ENCODE assay signal across 11 mouse cellular contexts in the genomic region with DNA sequence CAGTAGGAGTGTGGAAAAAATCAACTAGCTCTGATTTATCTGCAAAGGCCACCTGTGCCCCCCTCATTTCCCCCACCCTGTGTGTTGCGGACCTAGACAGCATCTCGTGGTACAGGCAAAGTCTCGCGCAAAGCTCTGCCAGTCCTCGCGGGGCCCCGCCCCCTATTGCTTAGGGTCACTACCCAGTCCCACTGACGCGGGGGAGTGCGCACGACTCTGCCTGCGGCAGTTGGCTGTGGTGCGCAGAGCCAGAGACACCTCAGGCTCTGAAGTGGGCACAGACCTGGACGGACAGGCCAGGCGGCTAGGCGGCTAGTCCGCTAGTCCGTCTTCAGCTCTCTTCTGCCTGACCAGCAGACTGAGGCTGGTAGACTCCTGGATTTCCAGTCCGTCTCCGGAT. TPM values are rescaled to one million over a fixed set of nuclear protein-coding genes. Genes with fewer than 3 reads are reported as not detected.
DNase-seq lines count a peak whose midpoint lies in the region; ATAC-seq and TF ChIP-seq lines count a peak whose summit lies in the region.
"Had no signal": no experiment of that assay in that cellular context is flagged by ENCODE, and none has a peak within 500 bp of the region (broad histone marks: within the 10 kb centered on the region; RNA-seq: fewer than 3 reads in every experiment).

TSS of gene Pgr15l (plus strand) at position 228 of the 400 bp plus-strand sequence.

- peak within 1 kb of the TSS; percentile 52 for H3K4me2 ChIP-seq in heart, embryonic 13.5 days
- peak within 1 kb of the TSS; percentile 34 for H3K4me2 ChIP-seq in hindbrain, embryonic 14.5 days (replicated peaks)
- H3K4me2 ChIP-seq in neural tube, embryonic 12.5 days (replicated peaks): peak within 1 kb of the TSS; percentile 36
- H3K4me2 ChIP-seq: lung, embryonic 15.5 days had no signal

- H3K4me3 ChIP-seq in heart, embryonic 13.5 days: peak within 1 kb of the TSS; percentile 14
- no peak within 1 kb of the TSS; the same call in 1 of the 2 replicates for H3K4me3 ChIP-seq in hindbrain, embryonic 14.5 days (replicated peaks; ENCODE audit: low read length)
- no peak within 1 kb of the TSS for H3K4me3 ChIP-seq in neural tube, embryonic 12.5 days
- no peak within 1 kb of the TSS for H3K4me3 ChIP-seq in cerebellum, adult 2 months (replicated peaks; ENCODE audit: insufficient read depth, low read depth, low read length)
- H3K4me3 ChIP-seq: lung, embryonic 15.5 days had no signal

- intact Hi-C loops in heart, postnatal 36 days (cut with DNase I): no loop called here

- no peaks in the 10 kb centered on the region for H3K36me3 ChIP-seq in heart, embryonic 13.5 days
- H3K36me3 ChIP-seq in hindbrain, embryonic 14.5 days (replicated peaks; ENCODE audit: control insufficient read depth, insufficient read depth): no peaks in the 10 kb centered on the region
- no peaks in the 10 kb centered on the region for H3K36me3 ChIP-seq in neural tube, embryonic 12.5 days
- H3K36me3 ChIP-seq: lung, embryonic 15.5 days had no signal

- H3K27ac ChIP-seq in heart, embryonic 13.5 days (replicated peaks): no peak within 1 kb of the TSS
- H3K27ac ChIP-seq in hindbrain, embryonic 14.5 days: no peak within 1 kb of the TSS
- H3K27ac ChIP-seq in neural tube, embryonic 12.5 days: no peak within 1 kb of the TSS
- H3K27ac ChIP-seq in cerebellum, adult 2 months (ENCODE audit: insufficient read depth, low read length): no peak within 1 kb of the TSS
- H3K27ac ChIP-seq: lung, embryonic 15.5 days had no signal

- no peak for TF ChIP-seq POLR2A in cerebellum, adult 2 months (IDR thresholded peaks at IDR 0.05; ENCODE audit: borderline replicate concordance, insufficient read depth, low read length)

- 20% methylated on average over 18 of the region's 20 CpGs for WGBS in heart, embryonic 13.5 days
- 12% methylated on average over 20 of the region's 20 CpGs for WGBS in hindbrain, embryonic 14.5 days
- 12% methylated on average over 20 of the region's 20 CpGs for WGBS in neural tube, embryonic 12.5 days
- WGBS in cerebellum, adult 2 months: 11% methylated on average over 17 of the region's 20 CpGs

- no peaks in the 10 kb centered on the region for H3K9me3 ChIP-seq in heart, embryonic 13.5 days
- H3K9me3 ChIP-seq in hindbrain, embryonic 14.5 days (ENCODE audit: control insufficient read depth, low read length): no peaks in the 10 kb centered on the region
- H3K9me3 ChIP-seq in neural tube, embryonic 12.5 days: no peaks in the 10 kb centered on the region
- H3K9me3 ChIP-seq: lung, embryonic 15.5 days had no signal

- no peak for TF ChIP-seq CTCF in cerebellum, adult 2 months (IDR thresholded peaks at IDR 0.05; ENCODE audit: borderline replicate concordance, insufficient read depth, low read depth, low read length)

- ATAC-seq in heart, embryonic 13.5 days (ENCODE audit: extremely low read depth, insufficient number of reproducible peaks, low FRiP score, low TSS enrichment): no peak
- ATAC-seq in hindbrain, embryonic 14.5 days (ENCODE audit: low FRiP score): peak; percentile 46; the same call in 1 of the 2 replicates
- ATAC-seq in neural tube, embryonic 12.5 days (ENCODE audit: low FRiP score, low read depth): peak; percentile 38; the same call in 1 of the 2 replicates

- H3K4me1 ChIP-seq in heart, embryonic 13.5 days: no peaks in the 10 kb centered on the region
- no peaks in the 10 kb centered on the region for H3K4me1 ChIP-seq in hindbrain, embryonic 14.5 days (replicated peaks; ENCODE audit: control insufficient read depth, insufficient read depth, low read length)
- H3K4me1 ChIP-seq in neural tube, embryonic 12.5 days: no peaks in the 10 kb centered on the region
- no peaks in the 10 kb centered on the region for H3K4me1 ChIP-seq in cerebellum, adult 2 months (ENCODE audit: control insufficient read depth, insufficient read depth, low read length)
- H3K4me1 ChIP-seq: lung, embryonic 15.5 days had no signal

- H3K9ac ChIP-seq in heart, embryonic 13.5 days: no peak within 1 kb of the TSS
- no peak within 1 kb of the TSS for H3K9ac ChIP-seq in hindbrain, embryonic 14.5 days
- no peak within 1 kb of the TSS for H3K9ac ChIP-seq in neural tube, embryonic 12.5 days
- H3K9ac ChIP-seq: lung, embryonic 15.5 days had no signal

- H3K27me3 ChIP-seq in heart, embryonic 13.5 days (replicated peaks): peaks cover 14% of the 10 kb centered on the region
- H3K27me3 ChIP-seq in hindbrain, embryonic 14.5 days (ENCODE audit: control insufficient read depth, insufficient read depth, low read length): peaks cover 17% of the 10 kb centered on the region; the same call in 1 of the 2 replicates
- 0 out of 2 replicates have a peak, but pooled peaks cover 4% of the 10 kb centered on the region for H3K27me3 ChIP-seq in neural tube, embryonic 12.5 days (replicated peaks)
- no peaks in the 10 kb centered on the region for H3K27me3 ChIP-seq in cerebellum, adult 2 months (ENCODE audit: control insufficient read depth, insufficient read depth, low read length)

- no peak for DNase-seq in heart, postnatal 36 days
- DNase-seq in embryo, embryonic 10 days (ENCODE audit: low spot score): peak; percentile 7
- DNase-seq in hindbrain, embryonic 14.5 days (ENCODE audit: low spot score): no peak
- no peak for DNase-seq in thymus, postnatal 14 days
- DNase-seq in cerebellum, adult 2 months: no peak
- no peak for DNase-seq in gastrocnemius, postnatal 10 days

RNA-seq across cellular contexts. Expression of gene Pgr15l, which starts in this region (rescaled TPM):
- polyA plus RNA-seq in heart, embryonic 13.5 days (2015; fragmentation: Nextera tagmentation; extraction: Ambion mirVana): not detected in 2 replicates
- not detected for total RNA-seq in heart, postnatal 36 days (2021)
- polyA plus RNA-seq in hindbrain, embryonic 14.5 days (2014; fragmentation: Nextera tagmentation; extraction: Ambion mirVana): 0.15 and 0.29 TPM in 2 replicates
- polyA plus RNA-seq in neural tube, embryonic 12.5 days (2016; fragmentation: Nextera tagmentation; extraction: Ambion mirVana): not detected in 2 replicates
- 0.51 and 0.61 TPM in 2 replicates for polyA plus RNA-seq in cerebellum, adult 2 months (2012; rRNA removed)
- total RNA-seq in gastrocnemius, postnatal 10 days (2021): not detected
- total RNA-seq: common myeloid progenitor, adult 5-6 weeks had no signal
- polyA plus RNA-seq: lung, embryonic 15.5 days; small intestine, adult 2 months had no signal

Comparison
In these comparisons a context has a peak if more than half of its experiments do, and no peak if none do; other contexts are left out.
1. Peak in ATAC-seq and H3K4me2 ChIP-seq in hindbrain, embryonic 14.5 days; RNA of the gene not detected or under 1 TPM.
2. Peak in ATAC-seq and H3K4me2 ChIP-seq in neural tube, embryonic 12.5 days; RNA of the gene not detected or under 1 TPM.